Mouse (Mus musculus): ENCODE data around the gene Hist2h2be.

- TF ChIP-seq MAX (IDR thresholded peaks at IDR 0.05; ENCODE audit: low read length) (no peak), CTCF (IDR thresholded peaks at IDR 0.05 in 2 of 3, conservative IDR thresholded peaks at IDR 0.05 in 1 of 3; ENCODE audit: control insufficient read depth in 1 of 3, insufficient read depth in 1 of 3, low read depth in 2 of 3, low read length in 3 of 3, poor library complexity in 1 of 3, severe bottlenecking in 1 of 3) (no peak), NRF1 (IDR thresholded peaks at IDR 0.05; ENCODE audit: insufficient read depth, low read depth, low read length, poor library complexity, severe bottlenecking) (no peak)
Measured at GRCm38 (mm10) chr3:96236834-96237334, 16.0 kb downstream of the Hist2h2be start.

Data from MEL (cell line).